Mouse (Mus musculus) megakaryocyte, embryonic 14.5 days (primary cell): ENCODE measurements around the gene Atp2b2.

Experiments used
- FLI1 ChIP-seq: IDR thresholded peaks from 2 replicates; pipeline ENCODE4 v1.6.1; 2012; ENCODE audit warnings: low read length, inconsistent platforms, mixed read lengths
- GATA1 ChIP-seq: IDR thresholded peaks from 3 replicates; pipeline ENCODE4 v1.6.1; 2012; ENCODE audit warnings: mixed read lengths, low read length, inconsistent platforms, borderline replicate concordance

GRCm38 (mm10) chr6:113908066-113908465 is 134.3 kb downstream of the Atp2b2 start:
- TF ChIP-seq GATA1 (no peak), FLI1 (no peak)
